Mouse (Mus musculus): ENCODE measurements around the gene Jak3. TPM values are rescaled to one million over a fixed set of nuclear protein-coding genes. Genes with fewer than 3 reads are reported as not detected.
"Not testable (repeated sequence)": the region's sequence is repeated elsewhere in the genome, so short reads cannot be mapped to it uniquely, and the experiment has no call there.

Jak3 gene
- polyA plus RNA-seq, 1 experiment from 2014 or later: 9.9 TPM

DNA sequence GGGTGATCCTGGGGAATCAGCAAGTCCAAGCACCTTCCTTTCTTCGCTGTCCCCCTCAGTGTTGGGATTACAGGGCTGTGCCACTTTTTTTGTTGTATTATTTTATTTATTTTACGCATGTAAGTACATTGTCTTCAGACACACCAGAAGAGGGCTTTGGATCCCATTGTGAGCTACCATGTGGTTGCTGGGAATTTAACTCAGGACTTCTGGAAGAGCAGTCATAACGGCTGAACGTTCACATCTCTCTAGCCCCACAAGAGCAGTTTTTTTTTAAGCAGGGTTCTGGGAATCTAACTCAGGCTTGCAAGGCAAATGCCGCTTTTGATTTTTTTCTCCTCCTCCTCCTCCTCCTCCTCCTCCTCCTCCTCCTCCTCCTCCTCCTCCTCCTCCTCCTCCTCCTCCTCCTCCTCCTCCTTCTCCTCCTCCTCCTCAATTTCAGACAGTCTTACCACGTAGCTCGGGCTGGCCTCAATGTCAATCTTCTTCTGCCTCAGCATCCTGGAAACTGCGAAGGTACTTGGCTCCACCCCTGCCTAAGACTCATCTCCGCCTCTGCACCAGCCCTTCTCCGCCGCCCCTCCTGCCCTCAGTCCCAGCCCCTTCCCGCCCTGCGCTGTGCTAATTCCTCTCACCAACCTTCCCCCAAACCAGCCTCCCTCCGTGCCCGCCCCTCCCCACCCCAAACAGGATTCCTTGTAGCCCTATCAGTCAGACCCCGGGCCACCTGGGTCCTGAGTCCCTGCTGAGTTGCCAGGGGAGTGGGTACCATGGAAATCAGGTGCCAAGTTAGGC, 52.9 kb downstream of the Jak3 start:
- no peak for ATAC-seq (ENCODE audit: borderline replicate concordance, extremely low read depth, low FRiP score, low TSS enrichment)
- no peaks in the 10 kb centered on the region for H3K9me3 ChIP-seq
- H3K27ac ChIP-seq: no peak overlapping the region
- H3K4me1 ChIP-seq: peaks cover 10% of the 10 kb centered on the region; the same call in 1 of the 2 replicates
- no peak overlapping the region for H3K9ac ChIP-seq
- peak overlapping the region; percentile 16; the same call in 1 of the 2 replicates for H3K4me3 ChIP-seq
- H3K27me3 ChIP-seq: peaks cover 32% of the 10 kb centered on the region
- peak overlapping the region; percentile 56 for H3K4me2 ChIP-seq
- WGBS: 3% methylated on average over 15 of the region's 16 CpGs
- H3K36me3 ChIP-seq: no peaks in the 10 kb centered on the region

DNA sequence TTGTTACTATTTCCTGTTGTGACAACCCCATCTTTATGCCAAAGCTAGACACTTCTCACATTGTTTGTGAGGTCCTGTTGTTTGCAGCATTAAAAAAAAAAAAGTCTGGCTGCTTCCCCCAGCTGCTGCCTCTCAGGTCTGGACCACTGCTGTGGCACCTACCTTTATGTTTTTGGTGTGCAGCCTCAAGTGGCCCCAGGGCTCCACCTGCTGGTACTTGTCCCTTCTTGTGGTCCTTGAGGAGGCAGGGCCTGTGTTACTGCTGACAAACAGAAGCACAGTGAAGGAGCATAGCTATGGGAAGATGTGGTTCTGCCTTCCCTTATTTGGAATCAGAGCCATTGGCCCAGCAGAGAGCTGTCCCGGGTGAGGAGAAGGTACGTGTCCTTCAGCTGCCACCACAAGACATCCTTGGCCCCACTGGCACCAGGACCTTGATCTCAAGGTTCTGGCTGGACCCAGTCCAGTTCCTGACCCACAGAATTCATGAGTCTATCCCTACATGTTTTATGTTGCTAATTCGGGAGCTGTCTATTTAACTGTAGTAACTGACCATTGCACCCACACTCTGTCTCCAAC, 55.6 kb downstream of the Jak3 start:
- 42% methylated on average over 3 of the region's 3 CpGs for WGBS
- H3K36me3 ChIP-seq: no peaks in the 10 kb centered on the region
- no peak overlapping the region for H3K4me2 ChIP-seq
- no peak overlapping the region for H3K4me3 ChIP-seq
- peaks cover 11% of the 10 kb centered on the region for H3K27me3 ChIP-seq
- no peak overlapping the region for H3K27ac ChIP-seq
- peaks cover 10% of the 10 kb centered on the region; the same call in 1 of the 2 replicates for H3K4me1 ChIP-seq
- H3K9me3 ChIP-seq: no peaks in the 10 kb centered on the region
- ATAC-seq (ENCODE audit: borderline replicate concordance, extremely low read depth, low FRiP score, low TSS enrichment): no peak
- no peak overlapping the region for H3K9ac ChIP-seq

DNA sequence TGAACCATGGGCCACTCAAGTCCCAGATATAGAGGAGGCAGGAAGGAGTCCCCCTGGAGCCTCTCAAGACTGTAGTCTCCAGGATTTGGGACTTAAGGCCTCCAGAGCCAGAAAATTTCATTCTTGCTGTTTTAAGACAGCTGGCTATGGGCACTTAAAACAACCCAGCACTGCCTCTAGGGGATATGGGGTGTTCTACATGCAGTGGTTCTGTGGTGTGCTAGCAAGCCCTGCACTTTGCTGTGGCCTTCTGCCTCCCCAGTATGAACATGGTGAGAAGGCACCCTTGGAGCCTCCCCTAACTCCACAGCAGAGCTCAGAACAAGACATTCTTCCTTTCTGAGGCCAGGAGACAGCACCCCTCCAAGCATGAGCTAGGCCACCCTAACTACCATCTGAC, 62.2 kb downstream of the Jak3 start:
- not testable (repeated sequence) for H3K36me3 ChIP-seq; H3K9me3 ChIP-seq; H3K9ac ChIP-seq; H3K27me3 ChIP-seq; H3K27ac ChIP-seq; H3K4me2 ChIP-seq; H3K4me3 ChIP-seq; ATAC-seq (ENCODE audit: borderline replicate concordance, extremely low read depth, low FRiP score, low TSS enrichment); H3K4me1 ChIP-seq

Small RNAs within 50 kb of the gene (microRNA-seq; reads per million reads assigned to microRNA genes)
- gene Mir6769b: not detected

Other genes with a start within 250 kb of the Jak3 start
- 51.3 and 56.0 TPM in 2 replicates for gene Abhd8, start 212.6 kb upstream of the Jak3 start, polyA plus RNA-seq (2015; fragmentation: Nextera tagmentation; extraction: Ambion mirVana)
- gene Mrpl34, start 211.3 kb upstream of the Jak3 start, polyA plus RNA-seq (2015; fragmentation: Nextera tagmentation; extraction: Ambion mirVana): 130 and 147 TPM in 2 replicates
- gene Dda1, start 207.1 kb upstream of the Jak3 start, polyA plus RNA-seq (2015; fragmentation: Nextera tagmentation; extraction: Ambion mirVana): 104 TPM in 2 replicates
- 1.6 and 1.9 TPM in 2 replicates for gene Ano8, start 190.3 kb upstream of the Jak3 start, polyA plus RNA-seq (2015; fragmentation: Nextera tagmentation; extraction: Ambion mirVana)
- 16.3 and 19.1 TPM in 2 replicates for gene Gtpbp3, start 188.2 kb upstream of the Jak3 start, polyA plus RNA-seq (2015; fragmentation: Nextera tagmentation; extraction: Ambion mirVana)
- gene Plvap, start 164.5 kb upstream of the Jak3 start, polyA plus RNA-seq (2015; fragmentation: Nextera tagmentation; extraction: Ambion mirVana): 146 and 147 TPM in 2 replicates
- gene Ccdc194, start 150.6 kb upstream of the Jak3 start, polyA plus RNA-seq (2015; fragmentation: Nextera tagmentation; extraction: Ambion mirVana): 0.39 and 0.65 TPM in 2 replicates
- 49.7 and 52.0 TPM in 2 replicates for gene Bst2, start 138.8 kb upstream of the Jak3 start, polyA plus RNA-seq (2015; fragmentation: Nextera tagmentation; extraction: Ambion mirVana)
- gene Mvb12a, start 133.4 kb upstream of the Jak3 start, polyA plus RNA-seq (2015; fragmentation: Nextera tagmentation; extraction: Ambion mirVana): 95.2 and 96.6 TPM in 2 replicates
- 3.3 and 4.6 TPM in 2 replicates for gene Tmem221, start 117.4 kb upstream of the Jak3 start, polyA plus RNA-seq (2015; fragmentation: Nextera tagmentation; extraction: Ambion mirVana)
- not detected in 2 replicates for gene Nxnl1, start 109.7 kb upstream of the Jak3 start, polyA plus RNA-seq (2015; fragmentation: Nextera tagmentation; extraction: Ambion mirVana)
- 34.3 and 36.7 TPM in 2 replicates for gene Slc27a1, start 107.4 kb upstream of the Jak3 start, polyA plus RNA-seq (2015; fragmentation: Nextera tagmentation; extraction: Ambion mirVana)
- 228 and 230 TPM in 2 replicates for gene Pgls, start 84.1 kb upstream of the Jak3 start, polyA plus RNA-seq (2015; fragmentation: Nextera tagmentation; extraction: Ambion mirVana)
- gene Fam129c, start 78.6 kb upstream of the Jak3 start, polyA plus RNA-seq (2015; fragmentation: Nextera tagmentation; extraction: Ambion mirVana): 3.1 and 3.4 TPM in 2 replicates
- gene Colgalt1, start 65.3 kb upstream of the Jak3 start, polyA plus RNA-seq (2015; fragmentation: Nextera tagmentation; extraction: Ambion mirVana): 77.9 and 79.3 TPM in 2 replicates
- 0.66 and 0.81 TPM in 2 replicates for gene Unc13a, start 4.5 kb upstream of the Jak3 start, polyA plus RNA-seq (2015; fragmentation: Nextera tagmentation; extraction: Ambion mirVana)
- 0.63 and 1.3 TPM in 2 replicates for gene Insl3, start 12.9 kb downstream of the Jak3 start, polyA plus RNA-seq (2015; fragmentation: Nextera tagmentation; extraction: Ambion mirVana)
- gene B3gnt3, start 25.5 kb downstream of the Jak3 start, polyA plus RNA-seq (2015; fragmentation: Nextera tagmentation; extraction: Ambion mirVana): 3.3 and 3.6 TPM in 2 replicates
- 4.8 and 7.6 TPM in 2 replicates for gene Fcho1, start 49.4 kb downstream of the Jak3 start, polyA plus RNA-seq (2015; fragmentation: Nextera tagmentation; extraction: Ambion mirVana)
- 6.5 and 6.8 TPM in 2 replicates for gene Zfp709, start 205.7 kb downstream of the Jak3 start, polyA plus RNA-seq (2015; fragmentation: Nextera tagmentation; extraction: Ambion mirVana)
- 6.6 and 7.6 TPM in 2 replicates for gene Zfp882, start 232.3 kb downstream of the Jak3 start, polyA plus RNA-seq (2015; fragmentation: Nextera tagmentation; extraction: Ambion mirVana)
- gene Zfp617, start 232.3 kb downstream of the Jak3 start, polyA plus RNA-seq (2015; fragmentation: Nextera tagmentation; extraction: Ambion mirVana): 20.8 and 23.4 TPM in 2 replicates